Mouse (Mus musculus) adrenal gland, adult 8-10 months (tissue): Measurements from ENCODE around the gene Hspa5. TPM values are rescaled to one million over a fixed set of nuclear protein-coding genes. Genes with fewer than 3 reads are reported as not detected.
"Not testable (repeated sequence)": the region's sequence is repeated elsewhere in the genome, so short reads cannot be mapped to it uniquely, and the experiment has no call there.

ENCODE experiments used
- DNase-seq: peaks from one replicate; pipeline ENCODE4 v3.0.0; 2022
- total RNA-seq, 4 experiments: library from RNA; stranded (reverse); gene quantifications; 2 replicates each; pipeline ENCODE4 v1.2.4; 2022

Hspa5 gene
- 100 to 1,000 TPM; 553 to 818 (median 637) TPM for total RNA-seq

- DNase-seq = peak; percentile 100
Observed at GRCm38 (mm10) chr2:34771368-34772226, at the start of gene Hspa5. Gene Hspa5 (plus strand): TSS chr2:34771970.

- DNase-seq = no peak
Observed at GRCm38 (mm10) chr2:34725269-34725668, 46.5 kb upstream of the Hspa5 start.

- no peak for DNase-seq
Observed at GRCm38 (mm10) chr2:34727045-34727728, 44.6 kb upstream of the Hspa5 start.

- no peak for DNase-seq
Observed at GRCm38 (mm10) chr2:34736626-34737025, 35.1 kb upstream of the Hspa5 start.

GRCm38 (mm10) chr2:34737911-34738310 lies 33.9 kb upstream of the Hspa5 start:
- DNase-seq = no peak

GRCm38 (mm10) chr2:34739684-34740391 lies 31.9 kb upstream of the Hspa5 start:
- DNase-seq = no peak

GRCm38 (mm10) chr2:34741390-34742159 lies 30.2 kb upstream of the Hspa5 start:
- DNase-seq = no peak

GRCm38 (mm10) chr2:34742675-34743074 lies 29.1 kb upstream of the Hspa5 start:
- DNase-seq = no peak

- no peak for DNase-seq
Observed at GRCm38 (mm10) chr2:34744476-34744875, 27.3 kb upstream of the Hspa5 start.

GRCm38 (mm10) chr2:34745673-34746072 lies 26.1 kb upstream of the Hspa5 start:
- no peak for DNase-seq

GRCm38 (mm10) chr2:34748479-34748878 lies 23.3 kb upstream of the Hspa5 start:
- DNase-seq = no peak

- DNase-seq = no peak
Observed at GRCm38 (mm10) chr2:34750245-34750644, 21.5 kb upstream of the Hspa5 start.

GRCm38 (mm10) chr2:34753811-34754550 lies 17.8 kb upstream of the Hspa5 start:
- peak; percentile 74 for DNase-seq

GRCm38 (mm10) chr2:34754551-34755358 lies 17.0 kb upstream of the Hspa5 start, which contains the start of gene Gapvd1:
Gene Gapvd1 (minus strand): TSS chr2:34755232.
- DNase-seq = no peak

GRCm38 (mm10) chr2:34757341-34757740 lies 14.4 kb upstream of the Hspa5 start:
- DNase-seq = no peak

- DNase-seq = not testable (repeated sequence)
Observed at GRCm38 (mm10) chr2:34761272-34761671, 10.5 kb upstream of the Hspa5 start.

- DNase-seq = no peak
Observed at GRCm38 (mm10) chr2:34762174-34762573, 9.6 kb upstream of the Hspa5 start.

- no peak for DNase-seq
Observed at GRCm38 (mm10) chr2:34762872-34763271, 8.9 kb upstream of the Hspa5 start.

GRCm38 (mm10) chr2:34764801-34765200 lies 7.0 kb upstream of the Hspa5 start:
- DNase-seq = no peak

- DNase-seq = no peak
Observed at GRCm38 (mm10) chr2:34770049-34770448, 1.7 kb upstream of the Hspa5 start.

GRCm38 (mm10) chr2:34770951-34771350 lies 819 bp upstream of the Hspa5 start:
- DNase-seq = no peak
